Mouse (Mus musculus): ENCODE results near the gene Cacnb3. TPM values are rescaled to one million over a fixed set of nuclear protein-coding genes. Genes with fewer than 3 reads are reported as not detected.

The Cacnb3 gene
- total RNA-seq (2015; ENCODE audit: low replicate concordance) = not detected in 2 replicates
- 0.77 TPM in 1 of 2 replicates, not detected in the other for total RNA-seq (2017; ENCODE audit: low replicate concordance)

GRCm38 (mm10) chr15:98630540-98630939 is at the start of gene Cacnb3:
Gene Cacnb3 (plus strand): TSS chr15:98630840.
- no peak for ATAC-seq (replicated peaks; ENCODE audit: low FRiP score, poor library complexity, severe bottlenecking)

- no peak for ATAC-seq (replicated peaks; ENCODE audit: low FRiP score, poor library complexity, severe bottlenecking)
Observed at GRCm38 (mm10) chr15:98582410-98582809, 48.2 kb upstream of the Cacnb3 start.

- no peak for ATAC-seq (replicated peaks; ENCODE audit: low FRiP score, poor library complexity, severe bottlenecking)
Observed at GRCm38 (mm10) chr15:98582996-98583395, 47.6 kb upstream of the Cacnb3 start.

DNA sequence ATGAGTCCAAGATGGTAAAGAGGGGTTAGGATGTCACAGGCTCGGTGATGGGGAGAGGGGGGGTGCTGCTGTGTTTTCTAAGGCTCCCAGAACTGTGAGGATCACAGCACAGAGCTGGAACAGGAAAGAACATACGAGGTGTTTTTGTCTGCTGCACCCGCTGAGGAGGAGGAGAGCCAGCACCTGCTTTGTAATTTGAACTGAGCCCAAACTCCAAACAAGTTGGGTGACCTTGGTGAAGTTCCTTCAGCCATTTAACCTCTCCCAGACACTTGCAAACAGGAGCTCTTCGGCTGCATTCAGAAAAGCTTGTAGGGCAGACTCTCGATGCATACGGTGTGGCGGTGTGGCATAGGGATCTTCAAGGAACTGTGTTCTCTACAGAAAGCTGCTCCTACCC is 45.2 kb upstream of the Cacnb3 start:
- no peak for ATAC-seq (replicated peaks; ENCODE audit: low FRiP score, poor library complexity, severe bottlenecking)

DNA sequence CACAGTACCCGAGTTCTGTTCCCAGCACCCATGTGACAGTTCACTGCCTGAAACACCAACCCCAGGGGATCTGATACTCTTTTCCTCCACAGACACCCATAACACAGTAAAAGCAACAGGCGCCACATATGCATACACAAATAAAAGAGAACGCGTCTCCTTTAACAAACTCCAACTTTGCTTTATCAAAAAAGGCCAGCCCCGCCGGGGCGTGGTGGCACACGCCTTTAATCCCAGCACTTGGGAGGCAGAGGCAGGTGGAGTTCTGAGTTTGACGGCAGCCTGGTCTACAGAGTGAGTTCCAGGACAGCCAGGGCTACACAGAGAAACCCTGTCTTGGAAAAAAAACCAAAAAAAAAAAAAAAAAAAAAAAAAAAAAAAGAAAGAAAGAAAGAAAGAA is 44.5 kb upstream of the Cacnb3 start:
- ATAC-seq (replicated peaks; ENCODE audit: low FRiP score, poor library complexity, severe bottlenecking) = peak; percentile 90

DNA sequence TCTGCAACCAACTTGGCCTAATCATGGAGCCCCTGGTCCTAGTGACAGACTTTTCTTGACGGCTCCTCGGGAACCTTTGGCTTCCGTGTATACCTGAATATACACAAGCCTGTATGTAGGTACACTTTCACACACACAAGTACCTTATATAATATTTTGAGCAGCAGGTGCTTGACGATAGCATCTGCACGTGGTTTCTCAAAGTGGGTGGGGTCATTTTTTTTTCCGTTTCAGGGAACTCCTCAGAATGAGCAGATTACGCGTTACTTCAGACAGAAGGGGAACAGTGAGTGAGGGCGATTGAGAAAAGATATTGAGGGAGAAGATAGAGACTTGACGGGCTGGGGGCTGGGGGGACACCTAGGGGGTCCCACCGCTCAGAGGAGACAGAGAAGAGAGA is 42.9 kb upstream of the Cacnb3 start:
- no peak for ATAC-seq (replicated peaks; ENCODE audit: low FRiP score, poor library complexity, severe bottlenecking)

DNA sequence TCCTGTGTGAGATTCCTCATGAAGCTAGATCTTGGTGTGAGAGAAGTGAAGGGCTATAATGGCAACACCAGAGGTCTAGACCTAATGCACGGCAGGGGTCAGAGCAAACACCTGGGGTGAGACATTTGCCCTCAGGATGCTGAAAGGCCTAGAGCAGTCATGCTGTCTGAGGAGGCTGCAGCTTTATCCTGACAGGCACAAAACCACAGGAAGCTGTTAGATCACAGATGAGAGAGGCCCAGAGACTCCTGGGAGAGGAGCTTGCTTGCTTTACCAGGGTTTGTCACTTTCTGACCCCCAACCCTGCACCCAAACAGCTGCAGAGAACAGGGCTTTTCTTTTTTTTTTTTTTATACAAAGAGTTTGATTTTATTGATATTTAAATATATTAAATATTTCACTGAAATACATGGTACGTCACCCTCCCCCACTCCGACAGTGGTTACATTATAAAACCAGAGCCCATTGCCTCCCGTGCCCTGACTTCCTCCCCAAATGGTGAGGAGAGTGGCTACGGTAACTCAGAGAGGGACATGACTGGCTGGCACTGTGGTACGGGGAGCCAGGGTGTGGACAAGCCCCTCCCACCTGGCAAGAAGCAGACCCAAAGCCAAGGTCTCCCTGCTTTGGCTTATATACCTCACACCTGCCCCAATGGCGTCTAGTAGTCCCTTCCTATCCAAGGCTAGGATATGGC is 40.9 kb upstream of the Cacnb3 start:
- ATAC-seq (replicated peaks; ENCODE audit: low FRiP score, poor library complexity, severe bottlenecking) = no peak

GRCm38 (mm10) chr15:98591396-98591795 is 39.2 kb upstream of the Cacnb3 start:
- no peak for ATAC-seq (replicated peaks; ENCODE audit: low FRiP score, poor library complexity, severe bottlenecking)

GRCm38 (mm10) chr15:98594193-98594592 is 36.4 kb upstream of the Cacnb3 start:
- ATAC-seq (replicated peaks; ENCODE audit: low FRiP score, poor library complexity, severe bottlenecking) = no peak

DNA sequence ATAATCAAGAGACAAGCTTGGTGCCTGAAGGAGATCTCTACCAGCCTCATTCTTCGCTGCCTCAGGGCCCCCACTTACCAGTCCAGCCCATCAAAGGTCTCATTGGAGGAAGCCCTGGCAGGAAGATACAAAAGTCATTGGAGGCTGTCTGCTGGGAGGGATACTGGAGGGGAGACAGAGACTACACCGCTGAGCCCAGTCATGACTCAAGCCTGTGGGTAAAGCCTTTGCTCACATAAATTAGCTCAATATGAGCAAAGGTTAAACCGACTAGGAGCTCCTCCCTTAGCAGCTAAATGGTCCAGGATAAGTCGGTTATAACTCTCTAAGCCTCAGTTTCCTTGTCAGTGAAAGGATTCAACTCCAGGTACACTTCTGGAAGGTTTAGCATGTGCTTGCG is 35.6 kb upstream of the Cacnb3 start:
- ATAC-seq (replicated peaks; ENCODE audit: low FRiP score, poor library complexity, severe bottlenecking) = no peak

DNA sequence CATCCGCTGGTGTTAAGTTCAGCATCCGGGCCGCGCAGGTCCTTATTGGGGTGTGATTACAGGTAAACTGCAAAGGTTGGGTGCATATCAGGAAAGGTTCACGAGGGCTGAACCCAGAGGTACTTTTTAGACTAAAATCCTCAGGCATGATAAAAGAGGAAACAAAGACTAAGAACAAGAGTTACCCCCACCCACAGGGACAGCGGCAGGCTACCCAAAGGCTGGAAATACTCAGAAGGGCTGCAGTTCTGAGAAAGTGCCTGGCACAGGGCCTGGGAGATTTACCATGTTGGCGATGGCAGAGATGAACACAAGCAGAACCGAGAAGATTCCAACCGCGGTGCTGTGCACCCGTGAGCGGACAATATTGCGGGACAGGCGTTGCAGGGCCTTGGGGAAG is 34.0 kb upstream of the Cacnb3 start:
- no peak for ATAC-seq (replicated peaks; ENCODE audit: low FRiP score, poor library complexity, severe bottlenecking)

DNA sequence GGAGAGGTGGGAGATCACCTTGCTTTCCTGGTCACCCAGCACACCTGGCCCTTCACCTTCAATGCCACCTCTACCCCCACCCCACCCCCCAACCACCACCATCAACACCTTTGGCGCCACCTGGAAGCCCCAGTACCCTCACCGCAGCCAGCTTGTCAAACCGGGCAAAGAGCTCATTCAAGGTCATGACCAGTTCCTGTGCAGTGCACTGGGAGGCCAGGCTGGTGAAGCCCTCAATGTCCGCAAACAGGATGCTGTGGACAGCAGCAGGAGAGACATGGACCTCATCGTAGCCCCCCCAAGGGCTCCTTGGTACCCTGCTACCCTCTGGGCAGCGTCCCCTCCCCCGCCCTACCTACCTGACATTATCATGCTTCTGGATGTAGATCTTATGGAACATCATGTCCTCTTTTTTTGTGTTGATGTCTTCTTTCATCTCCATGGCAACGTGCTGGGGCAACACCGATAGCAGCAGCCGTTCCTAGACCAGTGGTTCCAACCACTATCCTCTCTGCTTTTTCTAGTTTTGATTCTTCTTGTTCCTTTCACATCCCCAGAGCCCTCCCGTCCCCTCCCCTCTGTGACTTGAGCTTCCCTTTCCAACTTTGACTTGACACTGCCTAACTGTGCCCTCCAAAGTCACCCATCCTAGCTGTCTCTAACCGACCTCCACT is 30.5 kb upstream of the Cacnb3 start:
- ATAC-seq (replicated peaks; ENCODE audit: low FRiP score, poor library complexity, severe bottlenecking) = no peak

- no peak for ATAC-seq (replicated peaks; ENCODE audit: low FRiP score, poor library complexity, severe bottlenecking)
Observed at GRCm38 (mm10) chr15:98601832-98602190, 28.8 kb upstream of the Cacnb3 start.

- ATAC-seq (replicated peaks; ENCODE audit: low FRiP score, poor library complexity, severe bottlenecking) = peak; percentile 64
Observed at GRCm38 (mm10) chr15:98602191-98602881, 28.3 kb upstream of the Cacnb3 start.

- peak; percentile 56 for ATAC-seq (replicated peaks; ENCODE audit: low FRiP score, poor library complexity, severe bottlenecking)
Observed at GRCm38 (mm10) chr15:98602921-98603458, 27.6 kb upstream of the Cacnb3 start.

- ATAC-seq (replicated peaks; ENCODE audit: low FRiP score, poor library complexity, severe bottlenecking) = no peak
Observed at GRCm38 (mm10) chr15:98604041-98604575, 26.5 kb upstream of the Cacnb3 start.

DNA sequence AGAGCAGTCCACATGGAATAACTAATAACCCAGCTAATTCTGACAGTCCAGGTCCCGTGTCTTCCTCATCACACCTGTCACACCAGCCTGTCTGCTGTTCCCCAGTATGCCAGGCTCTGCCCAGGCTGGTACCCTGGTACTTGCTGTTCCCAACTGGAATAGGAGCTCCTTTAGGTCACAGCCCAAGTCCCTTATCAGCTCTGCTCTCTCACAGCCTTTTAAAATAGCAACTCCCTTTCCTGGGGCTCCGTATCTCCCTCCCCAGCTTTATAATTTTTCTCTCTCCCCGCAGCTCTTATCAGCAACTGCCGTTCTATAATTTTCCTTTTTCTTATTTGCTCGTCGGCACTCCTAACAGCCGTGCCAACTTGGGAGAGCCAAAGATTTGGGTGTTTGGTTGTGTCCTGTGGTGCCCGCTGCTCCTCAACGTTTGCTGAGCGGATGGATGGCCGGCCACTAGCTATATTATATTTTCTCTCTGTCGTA is 24.5 kb upstream of the Cacnb3 start:
- peak; percentile 71 for ATAC-seq (replicated peaks; ENCODE audit: low FRiP score, poor library complexity, severe bottlenecking)

- ATAC-seq (replicated peaks; ENCODE audit: low FRiP score, poor library complexity, severe bottlenecking) = 0 out of 2 replicates have a peak, but pooled peaks have one; percentile 4
Observed at GRCm38 (mm10) chr15:98606739-98607138, 23.9 kb upstream of the Cacnb3 start.

DNA sequence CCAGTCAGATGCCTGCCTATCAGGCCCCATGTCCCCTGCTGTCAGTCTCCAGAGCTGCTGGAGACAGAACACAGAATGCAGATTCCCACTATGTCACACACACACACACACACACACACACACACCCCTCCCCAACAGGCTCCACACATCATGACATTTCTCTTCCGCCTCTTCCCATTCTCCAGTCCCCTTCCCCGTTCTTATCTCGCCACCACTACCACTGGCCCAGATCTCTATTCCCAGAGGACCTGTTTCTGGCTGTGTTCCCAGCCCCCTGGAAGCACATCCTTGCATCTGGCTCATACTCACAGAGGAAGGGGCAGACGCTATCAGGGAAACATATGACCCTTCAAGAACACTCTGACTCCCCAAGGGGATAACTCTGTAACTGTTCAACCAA is 23.1 kb upstream of the Cacnb3 start:
- ATAC-seq (replicated peaks; ENCODE audit: low FRiP score, poor library complexity, severe bottlenecking) = no peak
